Mouse (Mus musculus) layer of hippocampus, postnatal 36 days (tissue): Measurements from ENCODE around the gene Ccdc85c. TPM values are rescaled to one million over a fixed set of nuclear protein-coding genes. Genes with fewer than 3 reads are reported as not detected.

ENCODE experiments used
- DNase-seq, 2 experiments: peaks; one replicate each; pipeline ENCODE4 v3.0.0; 2022
- total RNA-seq, 2 experiments: library from RNA; stranded (reverse); gene quantifications; 2 replicates each; pipeline ENCODE4 v1.2.3; 2021

Gene Ccdc85c
- total RNA-seq, 2 experiments from 2014 or later: 68.1 to 70.0 TPM

DNA sequence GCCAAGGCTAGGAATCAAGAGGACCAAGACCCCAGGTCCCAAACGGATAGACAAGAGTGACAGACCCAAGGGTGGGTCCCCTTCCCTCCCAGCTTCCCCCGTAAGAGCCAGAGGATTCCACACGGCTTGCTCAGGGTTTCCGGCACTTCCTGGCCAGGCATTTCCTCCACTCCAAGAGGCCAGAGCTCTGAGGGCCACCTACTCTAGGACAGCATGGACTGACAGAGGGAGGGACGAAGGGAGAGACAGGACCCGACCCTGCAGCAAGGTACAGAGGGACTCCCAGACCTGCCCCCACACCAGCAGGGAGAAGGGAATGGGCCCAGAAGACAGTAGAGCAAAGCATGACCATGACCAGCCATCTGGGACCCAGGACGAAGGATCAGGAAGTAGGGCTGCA lies 7.6 kb downstream of the Ccdc85c start:
- DNase-seq: no peak

DNA sequence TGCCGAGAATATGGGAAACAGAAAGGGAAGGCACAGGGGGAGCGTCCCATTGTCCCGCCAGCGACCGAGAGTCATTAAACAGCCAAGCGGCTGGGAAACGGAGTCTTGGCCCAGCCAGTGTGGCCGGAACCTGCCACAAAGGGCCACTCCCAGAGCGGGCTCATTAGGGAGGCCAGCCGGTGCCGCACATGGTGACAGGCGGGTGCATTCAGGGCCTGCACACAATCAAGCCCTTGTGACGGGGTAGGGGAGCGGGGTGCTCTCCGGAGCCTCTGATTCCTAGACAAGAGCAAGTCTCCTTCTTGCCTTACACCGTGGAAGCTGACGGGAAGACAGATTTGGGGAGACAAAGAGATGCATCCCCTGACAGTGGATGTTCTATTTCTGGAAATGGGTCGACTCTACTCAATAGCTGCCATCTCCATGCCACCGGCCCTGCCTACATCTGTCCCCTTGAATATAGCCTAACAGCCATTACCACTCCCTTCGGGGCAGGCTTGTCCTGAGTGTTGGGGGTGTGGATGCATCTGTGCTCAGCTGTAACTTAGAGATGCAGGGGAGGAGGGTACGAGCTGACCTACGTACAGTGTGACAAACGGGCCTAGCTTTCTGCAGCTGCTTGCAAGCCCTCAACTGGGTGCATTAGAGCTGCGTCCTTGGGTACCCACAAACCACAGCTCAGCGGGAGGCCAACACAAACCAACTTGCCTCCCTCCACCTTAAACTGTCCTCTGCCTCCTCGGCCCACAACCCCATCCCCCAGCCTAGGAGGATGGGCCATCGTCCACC lies 9.2 kb downstream of the Ccdc85c start:
- DNase-seq: peak; percentile 46 to 47

DNA sequence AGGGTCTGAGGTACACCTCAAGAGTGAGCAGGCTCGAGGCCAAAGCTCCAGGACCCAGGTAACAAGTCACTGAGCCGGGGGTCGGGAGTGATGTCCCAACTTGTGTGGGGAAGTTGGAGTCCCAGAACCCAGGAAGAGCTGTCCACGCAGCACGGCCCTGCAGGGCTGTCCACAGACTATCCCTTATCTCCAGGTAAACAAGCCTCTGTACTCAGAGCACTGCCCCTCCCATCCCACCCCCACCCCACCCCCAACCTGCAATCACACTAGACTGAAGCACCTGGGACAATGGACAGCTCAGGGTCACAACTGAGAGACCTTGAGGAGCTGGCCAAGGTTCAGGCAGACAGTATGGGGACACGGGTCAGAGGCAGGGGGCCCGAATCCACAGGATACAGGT lies 10.3 kb downstream of the Ccdc85c start:
- DNase-seq: no peak

DNA sequence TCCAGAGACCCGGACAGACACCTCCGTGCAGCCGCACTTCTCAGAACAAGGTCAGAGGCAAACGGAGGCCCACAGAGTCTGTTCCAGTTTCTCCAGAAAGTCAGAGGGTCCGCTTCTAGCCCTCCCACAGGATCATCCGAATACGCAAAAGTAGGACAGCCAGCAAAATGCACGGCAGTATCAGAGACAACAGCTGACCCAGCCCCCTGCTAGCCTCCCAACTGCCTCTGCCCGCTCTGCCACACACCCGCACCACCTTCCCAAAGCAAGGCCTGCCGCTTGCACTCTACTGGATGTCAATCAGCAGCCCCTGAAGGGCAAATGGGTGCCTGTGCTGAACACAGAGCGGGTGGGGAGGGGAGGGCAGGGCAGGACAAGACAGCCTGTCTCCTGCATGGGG lies 14.3 kb downstream of the Ccdc85c start:
- DNase-seq: no peak

DNA sequence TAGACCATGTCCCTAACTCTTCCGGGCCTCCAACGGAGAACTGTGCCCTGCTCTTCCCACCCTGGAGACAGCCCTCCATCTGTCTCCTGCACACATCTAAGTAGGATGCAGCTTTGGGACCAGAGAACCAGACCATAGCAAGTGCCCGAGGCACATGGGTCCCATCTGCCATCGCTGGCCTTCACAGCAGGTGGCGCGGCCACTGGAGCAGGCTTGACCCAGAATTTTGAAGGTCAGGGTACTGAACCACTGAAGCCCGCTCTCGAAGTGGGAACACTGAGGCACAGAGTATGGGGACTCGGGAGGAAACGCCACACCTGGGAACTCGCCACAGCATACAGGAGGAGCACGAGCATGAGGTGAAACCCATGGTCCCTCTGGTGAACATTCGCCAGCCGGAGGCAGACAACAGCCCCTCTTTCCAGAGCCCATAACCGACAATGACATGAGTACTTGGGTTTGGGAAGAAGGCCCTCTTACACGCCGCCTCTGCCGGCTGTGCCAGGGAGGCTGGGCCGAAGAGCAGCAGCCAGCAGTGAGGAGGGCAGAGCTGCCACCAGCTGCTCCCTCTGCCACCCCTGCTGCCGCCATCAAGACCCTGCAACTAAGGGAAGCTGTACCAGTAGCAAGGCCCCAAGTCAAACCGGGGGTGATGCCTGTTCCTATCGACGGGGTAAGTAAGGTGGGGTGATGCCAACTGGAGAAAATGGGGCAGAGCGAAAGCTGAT lies 15.7 kb downstream of the Ccdc85c start:
- DNase-seq: no peak

DNA sequence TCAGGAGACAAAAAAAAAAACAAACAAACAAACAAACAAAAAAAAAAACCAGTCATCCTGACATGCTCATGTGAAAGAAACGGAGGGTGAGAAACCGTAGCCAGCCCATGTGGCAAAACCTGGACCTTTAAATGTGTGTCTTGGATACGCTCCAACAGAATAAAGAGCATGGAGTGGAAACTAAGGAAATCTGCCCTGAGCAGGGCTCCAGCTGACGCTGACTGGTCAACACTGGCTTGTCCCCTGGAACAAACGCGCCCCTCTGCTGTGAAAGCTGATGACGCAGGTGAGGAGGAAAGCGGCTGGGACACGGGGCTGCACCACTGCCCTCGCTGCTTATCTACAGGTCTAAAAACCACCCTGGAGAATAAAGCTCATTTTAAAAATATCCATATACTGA lies 18.5 kb downstream of the Ccdc85c start:
- no peak for DNase-seq

DNA sequence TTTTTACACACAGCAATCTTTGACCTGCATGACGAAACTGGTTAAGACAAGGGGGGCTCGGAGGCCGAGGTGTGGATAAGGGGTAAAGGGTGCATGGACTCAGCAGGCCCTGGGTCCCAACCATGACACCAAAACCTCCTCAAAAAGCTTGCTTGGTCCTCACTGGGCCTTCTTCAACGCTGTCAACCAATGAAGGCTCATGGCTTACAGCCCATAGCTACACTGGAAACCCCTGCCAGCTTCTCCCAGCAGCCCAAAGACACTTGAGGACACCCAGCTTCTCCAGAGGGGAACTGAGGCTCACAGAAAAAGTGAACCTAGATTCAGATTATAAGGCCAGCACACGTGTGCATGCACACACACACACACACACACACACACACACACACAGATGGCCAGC lies 19.3 kb downstream of the Ccdc85c start:
- no peak for DNase-seq

DNA sequence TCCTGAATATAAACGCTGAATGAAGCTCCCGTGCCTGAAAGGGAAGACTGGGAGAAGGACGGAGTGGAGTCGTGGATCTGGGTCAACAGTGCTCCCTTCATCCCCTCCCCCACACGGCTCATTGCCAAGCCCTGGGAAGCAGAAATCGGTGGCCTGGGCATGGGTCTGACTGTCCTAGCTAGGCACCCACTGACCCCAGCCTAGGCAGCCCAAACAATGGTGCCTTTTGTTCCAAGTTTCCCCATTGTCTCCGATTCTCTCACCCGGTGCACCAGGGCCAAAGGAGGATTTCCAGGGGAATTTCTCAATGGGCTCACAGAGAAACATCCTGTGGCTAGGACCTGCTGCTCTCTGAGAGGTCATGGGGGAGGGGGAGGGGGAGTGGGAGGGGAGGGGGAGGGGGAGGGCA lies 19.7 kb downstream of the Ccdc85c start:
- DNase-seq: peak; percentile 56 to 67

DNA sequence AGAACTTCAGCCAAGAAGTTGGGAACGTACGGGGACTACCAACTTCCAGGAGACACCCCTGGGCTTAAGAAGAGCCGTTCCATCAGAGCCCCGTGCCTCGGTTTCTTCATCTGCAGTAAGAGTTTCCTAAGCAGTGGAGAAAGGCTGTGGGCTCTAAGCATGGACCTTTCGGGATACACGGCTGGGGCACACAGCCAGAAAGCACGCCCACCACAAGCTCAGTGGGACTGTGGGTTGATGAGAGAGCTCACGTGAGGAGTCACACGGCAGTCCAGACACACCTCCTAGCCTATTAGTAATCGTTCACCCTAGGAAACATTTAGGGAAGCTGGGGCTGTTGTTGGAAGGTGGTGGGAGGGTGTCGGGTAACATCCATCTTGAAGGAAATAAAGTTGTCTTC lies 22.2 kb downstream of the Ccdc85c start:
- no peak for DNase-seq

DNA sequence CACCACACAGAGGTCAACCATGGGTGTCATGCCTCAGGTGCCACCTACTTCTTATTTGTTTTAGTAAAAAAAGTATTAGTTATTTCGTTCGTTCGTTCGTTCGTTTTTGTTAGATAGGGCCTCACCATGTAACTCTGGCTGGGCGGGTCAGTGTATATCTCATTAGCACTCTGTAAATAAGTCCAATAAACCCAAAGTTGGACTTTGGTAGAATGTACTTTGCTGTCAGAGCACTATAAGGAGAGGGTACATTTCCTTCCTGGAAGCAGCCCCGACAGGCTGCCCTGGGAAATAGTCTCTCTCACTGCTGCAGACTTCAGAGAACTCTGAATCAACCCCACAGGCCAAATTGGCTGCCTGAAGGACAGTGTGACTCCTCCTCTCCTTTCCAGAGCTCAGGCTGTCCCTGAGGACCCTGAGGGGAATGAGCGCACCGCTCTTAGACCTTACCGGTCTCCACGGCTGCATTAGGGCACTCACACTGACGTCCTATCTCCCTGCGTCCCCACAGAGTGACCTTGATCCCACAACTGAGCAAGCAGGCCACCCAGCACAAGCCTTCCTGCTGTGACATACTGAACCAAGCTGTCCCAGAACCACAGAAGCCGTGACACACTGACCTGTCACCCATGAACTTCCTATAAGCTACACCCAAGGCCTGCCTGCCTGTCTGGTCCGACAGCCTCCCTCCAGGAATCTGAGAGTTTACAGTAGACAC lies 23.2 kb downstream of the Ccdc85c start:
- no peak for DNase-seq

DNA sequence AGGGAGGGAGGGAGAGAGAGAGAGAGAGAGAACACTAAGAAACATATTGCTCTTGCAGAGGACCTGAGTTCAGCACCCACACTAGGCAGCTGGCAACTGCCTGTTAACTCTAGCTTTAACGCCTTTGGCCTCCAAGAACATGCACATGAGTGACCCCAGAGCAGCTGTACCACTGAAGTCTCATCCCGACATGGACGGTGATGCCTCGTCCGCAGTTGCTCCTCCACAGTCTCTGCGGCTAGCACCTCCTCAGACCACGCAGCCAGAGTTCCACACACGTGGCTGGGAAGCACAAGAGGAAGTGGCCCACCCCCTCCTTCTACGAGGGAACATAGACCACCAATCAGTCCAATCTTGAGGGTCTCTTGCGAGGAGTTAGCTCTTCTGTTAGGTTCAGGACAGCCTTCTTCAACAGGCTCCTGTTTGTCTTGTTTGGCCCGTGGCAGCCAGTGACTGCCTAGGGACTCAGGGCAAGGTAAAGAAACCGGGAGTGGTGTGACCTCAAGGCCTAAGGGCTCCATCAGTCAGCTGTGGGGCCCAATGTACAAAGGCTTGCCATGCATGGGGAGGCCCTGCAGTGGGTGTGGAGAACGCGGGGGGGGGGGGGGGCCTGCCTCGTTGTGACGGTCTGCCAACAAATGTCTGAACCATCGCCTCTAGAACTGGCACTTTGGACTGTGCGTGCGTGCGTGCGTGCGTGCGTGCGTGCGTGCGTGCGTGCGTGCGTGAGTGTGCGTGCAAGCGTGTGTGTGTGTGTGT lies 24.0 kb downstream of the Ccdc85c start:
- DNase-seq: no peak

DNA sequence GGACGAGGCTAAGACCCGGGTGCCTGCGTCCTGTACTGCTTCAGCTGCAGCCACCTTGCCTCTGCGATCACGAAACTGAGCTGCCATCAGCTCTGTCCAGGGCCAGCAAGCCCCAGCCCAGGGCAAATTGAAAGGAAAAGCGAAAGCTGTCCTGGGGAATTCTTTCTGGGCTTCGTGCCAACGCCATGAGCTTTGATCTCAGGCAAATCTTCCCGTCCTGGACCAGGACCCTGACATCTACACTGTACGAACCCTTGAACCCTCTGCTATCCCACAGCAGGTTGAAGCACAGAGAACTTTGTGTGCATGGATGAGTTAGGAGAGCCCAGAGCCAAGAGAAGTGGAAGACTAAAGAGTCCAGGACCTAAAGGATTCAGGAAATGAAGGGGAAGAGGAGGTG lies 25.7 kb downstream of the Ccdc85c start:
- DNase-seq: no peak

DNA sequence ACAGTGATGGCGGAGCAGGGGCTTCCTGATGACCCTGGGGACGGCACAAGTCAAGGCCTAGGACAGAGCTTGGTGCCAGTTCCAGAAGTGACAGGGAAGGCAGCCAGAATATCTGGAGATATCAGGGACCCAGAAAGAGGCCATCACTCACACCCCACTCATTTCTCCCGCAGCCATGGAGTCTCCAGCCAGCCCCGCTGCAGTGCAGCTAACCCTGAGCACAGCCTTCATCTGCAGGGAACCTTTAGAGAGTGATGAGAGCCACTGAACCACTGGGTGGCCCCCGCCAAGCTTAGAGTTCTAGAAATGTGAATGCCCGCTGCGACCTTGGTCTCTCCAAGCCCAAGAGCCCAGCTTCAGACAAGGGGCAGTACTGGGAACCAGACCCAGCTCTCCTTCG lies 26.2 kb downstream of the Ccdc85c start:
- no peak for DNase-seq

DNA sequence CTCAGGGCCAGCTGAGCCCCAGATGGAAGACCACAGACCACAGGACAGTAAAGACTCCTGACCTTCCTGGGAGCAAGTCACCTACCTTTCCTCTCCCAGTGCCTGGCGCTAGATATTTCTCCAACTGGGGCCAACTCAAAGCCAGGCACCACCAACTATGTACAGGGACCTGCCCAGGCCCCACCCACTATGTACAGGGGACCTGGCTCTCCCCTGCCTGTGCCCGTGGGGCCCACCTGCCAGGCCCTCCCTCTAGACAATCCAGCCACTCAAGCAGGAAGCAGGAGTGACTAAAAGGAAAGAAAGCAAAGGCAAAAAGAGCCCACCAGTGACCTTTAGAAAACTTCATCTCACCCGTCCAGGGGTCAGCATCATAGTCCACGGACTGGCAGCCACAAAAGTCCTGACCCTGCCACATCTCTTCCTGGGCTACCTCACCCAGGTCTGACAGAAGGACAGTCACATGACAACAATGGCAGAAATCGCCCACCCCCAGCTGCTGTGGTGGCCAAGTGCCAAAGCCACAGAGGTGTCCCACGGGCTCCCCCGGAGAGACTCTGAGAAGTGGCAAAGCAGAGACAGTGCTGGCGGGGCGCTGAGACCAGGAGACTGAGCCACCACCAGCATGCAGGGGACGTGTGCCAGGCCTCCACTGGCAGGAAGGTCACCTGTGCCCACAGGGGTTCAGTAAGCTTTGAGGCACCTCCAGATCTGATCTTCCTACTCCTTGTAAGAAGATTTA lies 28.3 kb downstream of the Ccdc85c start:
- DNase-seq: no peak

DNA sequence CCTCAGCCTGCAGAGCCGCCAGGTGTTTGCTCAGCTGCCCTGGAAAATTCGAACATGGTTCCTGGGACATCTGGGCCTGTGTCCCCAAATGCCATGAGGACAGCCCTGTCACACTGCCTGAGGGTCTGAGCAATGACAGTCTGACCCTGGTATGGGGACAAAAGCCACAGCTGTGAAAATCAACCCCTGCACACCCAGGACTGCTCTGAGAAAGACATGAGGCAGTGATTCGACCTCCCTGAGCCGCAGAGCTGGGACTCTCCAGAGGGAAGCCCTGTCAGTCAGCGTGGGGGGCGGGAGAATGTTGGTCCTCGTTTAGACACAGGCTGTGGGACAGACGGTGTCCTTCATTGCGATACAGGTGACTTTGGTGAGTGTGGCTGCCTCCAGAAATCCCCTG lies 29.6 kb downstream of the Ccdc85c start:
- DNase-seq: no peak

DNA sequence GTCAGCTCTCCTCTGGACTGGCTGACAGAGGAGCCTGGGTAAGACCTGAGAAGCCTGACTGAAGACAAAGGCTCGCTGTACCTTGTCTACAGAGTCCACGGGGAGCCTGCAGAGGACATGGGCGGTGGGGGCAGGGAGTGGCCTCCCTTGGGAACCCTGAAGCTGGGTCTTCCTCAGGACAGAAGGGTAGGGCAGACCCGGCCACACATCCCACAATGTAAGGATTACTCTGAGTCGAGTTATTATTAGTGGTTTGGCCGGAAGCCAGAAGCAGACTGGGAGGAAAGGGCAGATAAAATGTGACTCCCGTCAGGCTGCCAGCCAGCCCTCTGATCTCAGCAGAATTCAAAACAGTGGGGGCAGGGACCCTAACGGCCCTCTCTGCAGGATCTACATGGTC lies 30.4 kb downstream of the Ccdc85c start:
- DNase-seq: no peak

DNA sequence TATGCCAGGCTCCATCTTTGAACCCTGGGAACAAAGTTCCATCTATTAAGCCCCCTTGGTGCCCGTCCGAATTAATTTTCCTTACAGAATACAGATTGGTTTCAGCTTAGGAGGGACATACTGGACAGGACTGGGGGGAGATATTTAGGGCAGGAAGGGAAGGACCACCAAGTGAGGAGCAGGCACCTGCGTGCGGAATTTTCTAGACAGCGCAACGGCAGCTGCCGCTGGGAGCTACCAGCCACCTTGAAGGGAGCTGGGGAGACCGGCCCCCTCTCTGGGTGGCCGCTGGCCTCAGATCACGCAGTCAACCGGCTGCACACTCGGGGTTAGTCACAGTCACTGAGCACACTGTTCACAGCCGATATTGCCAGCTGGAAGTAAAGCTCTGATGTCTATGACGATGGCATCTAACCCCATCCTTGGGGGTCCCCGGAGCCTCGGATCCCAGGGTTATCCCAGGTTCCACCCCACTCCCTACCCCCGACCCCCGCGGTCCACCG lies 32.9 kb downstream of the Ccdc85c start:
- no peak for DNase-seq

DNA sequence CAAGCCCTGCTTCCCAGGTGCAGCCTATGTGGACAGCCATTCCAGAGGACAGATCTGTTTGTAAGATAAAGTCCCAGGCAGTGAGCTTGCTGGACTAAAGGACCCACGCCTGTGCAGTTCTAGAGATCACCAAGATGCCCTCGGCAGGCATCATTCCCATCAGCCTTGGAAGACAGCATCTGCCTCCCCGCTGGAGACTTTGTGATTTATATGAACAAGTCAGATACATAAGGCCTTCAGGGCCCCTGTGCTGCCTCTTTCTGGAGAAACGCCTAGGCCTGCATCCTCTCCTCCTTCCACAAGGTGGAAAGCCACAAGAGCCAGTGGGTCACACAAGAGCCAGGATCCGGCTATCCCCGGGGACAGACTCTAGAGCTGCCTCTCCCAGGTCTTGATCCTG lies 33.6 kb downstream of the Ccdc85c start:
- no peak for DNase-seq

DNA sequence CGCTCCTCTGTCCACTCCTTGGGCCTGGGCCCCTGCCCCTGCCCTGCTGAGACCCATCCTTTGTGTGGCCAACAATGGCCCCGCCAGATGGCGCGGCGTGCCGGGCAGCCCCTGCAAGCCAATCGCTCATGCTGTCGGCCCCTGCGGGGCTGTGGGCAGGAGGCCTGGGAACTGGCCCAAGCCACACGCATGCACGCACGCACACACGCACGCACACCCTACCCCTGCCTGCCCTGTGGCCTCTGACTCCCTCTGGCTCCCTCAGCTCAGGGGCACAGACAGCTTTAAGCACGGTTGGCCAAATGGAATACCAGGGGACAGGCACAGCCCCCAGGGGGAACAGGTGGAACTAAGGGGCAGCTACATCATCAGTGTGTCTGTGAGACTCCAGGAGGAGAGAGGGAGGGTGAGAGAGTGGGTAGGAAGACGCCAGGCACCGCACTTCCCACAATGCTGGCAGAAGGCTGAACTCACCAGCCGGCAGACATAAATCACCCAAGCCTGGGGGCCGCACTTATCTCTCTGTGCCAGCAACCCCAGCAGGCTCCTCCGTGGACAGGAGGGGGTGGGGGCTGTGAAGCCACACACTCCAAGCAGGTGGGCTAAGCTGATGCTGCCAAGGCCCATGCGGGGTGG lies 34.2 kb downstream of the Ccdc85c start:
- peak; percentile 45 to 49 for DNase-seq

DNA sequence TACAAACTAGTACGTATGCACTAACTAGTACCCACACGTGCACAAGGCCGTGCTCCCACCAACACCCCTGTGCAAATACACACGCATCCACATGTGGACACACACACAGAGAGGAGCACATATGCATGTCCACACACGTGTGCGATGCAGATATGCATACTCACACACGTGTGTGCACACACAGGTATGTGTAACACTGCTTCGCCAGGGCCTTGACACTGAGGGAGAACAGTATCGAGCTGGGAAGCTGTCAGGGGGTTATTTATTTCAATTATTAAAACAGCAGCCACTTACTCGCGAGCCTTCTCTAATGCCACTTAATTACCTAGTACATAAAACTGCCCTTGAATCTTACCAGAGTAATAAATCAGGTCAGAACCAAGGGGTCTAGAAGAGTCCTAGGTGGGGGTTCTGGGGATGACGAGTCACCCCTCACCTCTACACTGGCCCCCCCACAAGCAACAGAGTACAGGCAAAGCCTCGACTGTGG lies 34.8 kb downstream of the Ccdc85c start:
- DNase-seq: no peak

DNA sequence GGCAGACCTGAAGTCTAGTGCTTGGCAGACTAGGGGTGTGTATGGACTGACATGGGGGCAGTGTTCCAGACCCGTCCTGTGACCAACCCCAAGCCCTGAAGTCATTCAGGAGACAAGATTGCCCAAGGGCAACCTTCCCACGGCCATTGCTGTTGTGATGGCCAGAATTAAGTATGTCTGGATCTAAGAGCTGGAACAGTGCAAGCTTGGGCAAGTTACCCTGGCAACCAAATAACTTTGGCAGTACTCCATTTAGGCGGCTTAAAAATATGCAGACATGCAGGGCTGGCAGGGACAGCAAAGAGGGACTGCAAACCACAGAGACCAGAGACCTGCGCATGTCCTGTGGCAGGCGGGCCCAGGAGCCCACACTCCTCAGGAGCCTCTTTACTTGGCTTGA lies 35.8 kb downstream of the Ccdc85c start:
- DNase-seq: peak; percentile 67 to 71
